Mouse (Mus musculus): ENCODE data around the gene Amdhd2. TPM values are rescaled to one million over a fixed set of nuclear protein-coding genes. Genes with fewer than 3 reads are reported as not detected.

The Amdhd2 gene
- total and polyA plus RNA-seq, 2 experiments from 2014 or later: 34.0 to 58.6 TPM

- H3K4me1 ChIP-seq (ENCODE audit: insufficient read depth, low read length): peaks cover 29% of the 10 kb centered on the region
Measured at GRCm38 (mm10) chr17:24201092-24201491, 37.5 kb upstream of the Amdhd2 start.

DNA sequence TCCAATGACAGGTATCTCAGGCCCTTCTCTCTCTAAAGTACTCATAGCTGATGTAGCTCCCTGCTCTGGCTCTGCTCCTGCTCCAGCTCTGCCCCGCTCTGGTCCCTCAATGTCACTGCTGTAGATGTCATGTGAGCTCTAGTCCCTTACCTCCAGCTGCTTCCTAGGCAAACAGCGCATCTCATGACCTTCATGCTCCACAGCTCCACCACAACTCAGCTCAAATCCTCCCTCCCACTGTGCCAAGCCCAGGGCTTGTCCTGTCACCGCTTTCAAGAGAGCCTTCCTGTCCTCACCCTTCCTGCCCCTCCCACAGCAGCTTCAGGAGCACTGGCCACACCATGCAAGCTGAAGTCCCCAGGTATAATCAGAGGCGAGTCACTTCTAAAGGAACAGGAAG is 36.2 kb upstream of the Amdhd2 start:
- no peak for DNase-seq (ENCODE audit: low spot score)
- no peak overlapping the region for H3K4me3 ChIP-seq (ENCODE audit: low read depth, low read length)
- ATAC-seq (ENCODE audit: low FRiP score): no peak
- TF ChIP-seq CTCF (IDR thresholded peaks at IDR 0.05): no peak
- H3K9me3 ChIP-seq (ENCODE audit: low read length): no peaks in the 10 kb centered on the region
- H3K9ac ChIP-seq (replicated peaks; ENCODE audit: low read length, poor library complexity, severe bottlenecking): no peak overlapping the region
- H3K4me1 ChIP-seq (ENCODE audit: insufficient read depth, low read length): peaks cover 24% of the 10 kb centered on the region
- H3K4me2 ChIP-seq (ENCODE audit: low read depth, low read length, poor library complexity, severe bottlenecking): no peak overlapping the region
- H3K27me3 ChIP-seq (ENCODE audit: insufficient read depth, low read length): no peaks in the 10 kb centered on the region
- H3K27ac ChIP-seq (ENCODE audit: low read depth, low read length): no peak overlapping the region
- 0 out of 2 replicates have a peak, but pooled peaks cover 3% of the 10 kb centered on the region for H3K36me3 ChIP-seq (ENCODE audit: insufficient read depth, low read length)
- WGBS: 70% methylated on average over 4 of the region's 4 CpGs

More at GRCm38 (mm10) chr17:24201092-24201491, 37.5 kb upstream of the Amdhd2 start:
- WGBS: 75% methylated on average over 4 of the region's 4 CpGs
- no peak overlapping the region for H3K4me3 ChIP-seq (ENCODE audit: low read depth, low read length)
- no peaks in the 10 kb centered on the region for H3K27me3 ChIP-seq (ENCODE audit: insufficient read depth, low read length)
- H3K36me3 ChIP-seq (ENCODE audit: insufficient read depth, low read length): 0 out of 2 replicates have a peak, but pooled peaks cover 3% of the 10 kb centered on the region
- DNase-seq (ENCODE audit: low spot score) (no peak), ATAC-seq (ENCODE audit: low FRiP score) (no peak)
- H3K27ac ChIP-seq (ENCODE audit: low read depth, low read length): no peak overlapping the region
- H3K9me3 ChIP-seq (ENCODE audit: low read length): no peaks in the 10 kb centered on the region
- no peak overlapping the region for H3K9ac ChIP-seq (replicated peaks; ENCODE audit: low read length, poor library complexity, severe bottlenecking)
- no peak for TF ChIP-seq CTCF (IDR thresholded peaks at IDR 0.05)
- H3K4me2 ChIP-seq (ENCODE audit: low read depth, low read length, poor library complexity, severe bottlenecking): no peak overlapping the region

- Histone ChIP-seq H3K4me1 (ENCODE audit: insufficient read depth, low read length) (peaks cover 19% of the 10 kb centered on the region), H3K9me3 (ENCODE audit: low read length) (no peaks in the 10 kb centered on the region), H3K9ac (replicated peaks; ENCODE audit: low read length, poor library complexity, severe bottlenecking) (no peak overlapping the region), H3K4me3 (ENCODE audit: low read depth, low read length) (no peak overlapping the region), H3K27ac (ENCODE audit: low read depth, low read length) (no peak overlapping the region), H3K27me3 (ENCODE audit: insufficient read depth, low read length) (no peaks in the 10 kb centered on the region), H3K36me3 (ENCODE audit: insufficient read depth, low read length) (0 out of 2 replicates have a peak, but pooled peaks cover 3% of the 10 kb centered on the region), H3K4me2 (ENCODE audit: low read depth, low read length, poor library complexity, severe bottlenecking) (no peak overlapping the region)
- no peak for DNase-seq (ENCODE audit: low spot score)
- WGBS: 87% methylated on average over 4 of the region's 4 CpGs
- no peak for TF ChIP-seq CTCF (IDR thresholded peaks at IDR 0.05)
- ATAC-seq (ENCODE audit: low FRiP score): no peak
Measured at GRCm38 (mm10) chr17:24199252-24199651, 35.7 kb upstream of the Amdhd2 start.

DNA sequence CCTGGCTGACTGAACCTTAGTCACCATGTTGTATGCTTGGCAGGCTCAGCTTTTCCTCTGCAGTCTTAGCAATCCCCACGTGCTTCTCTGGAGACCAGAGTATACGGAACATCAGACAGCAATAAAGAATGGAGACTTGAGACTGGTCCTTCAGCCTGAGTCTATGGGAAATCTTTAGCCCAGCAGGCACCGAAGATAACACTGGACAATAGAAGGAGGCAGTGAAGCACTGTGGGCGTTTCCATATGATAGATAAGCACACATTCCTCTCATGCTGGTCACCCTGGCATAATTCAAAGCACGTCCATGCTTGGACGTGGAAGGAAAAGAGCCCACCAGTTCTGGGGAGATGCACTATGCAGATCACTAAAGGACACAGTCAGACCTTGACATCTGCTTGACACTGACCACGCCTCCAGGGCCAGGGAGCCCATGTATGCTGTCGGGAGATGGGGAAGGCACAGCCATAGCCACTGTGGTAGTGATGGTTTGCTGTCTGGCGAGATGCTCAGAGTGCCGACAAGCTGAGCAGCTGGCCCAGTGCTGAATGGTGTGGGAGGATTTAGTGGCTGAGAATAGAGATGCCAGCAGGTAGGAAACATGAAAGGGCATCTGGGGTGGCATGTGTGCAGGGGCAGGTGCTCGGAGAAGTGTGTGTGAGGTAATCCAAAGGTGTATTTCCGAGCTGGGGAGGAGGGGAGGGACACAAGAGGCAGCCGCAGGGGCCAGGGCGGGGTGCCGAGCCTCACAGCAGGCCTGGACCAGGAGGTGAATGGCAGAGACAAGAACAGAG is 33.7 kb upstream of the Amdhd2 start:
- Histone ChIP-seq H3K4me1 (ENCODE audit: insufficient read depth, low read length) (peaks cover 3% of the 10 kb centered on the region; the same call in 1 of the 2 replicates), H3K9ac (replicated peaks; ENCODE audit: low read length, poor library complexity, severe bottlenecking) (no peak overlapping the region), H3K4me2 (ENCODE audit: low read depth, low read length, poor library complexity, severe bottlenecking) (no peak overlapping the region), H3K27me3 (ENCODE audit: insufficient read depth, low read length) (no peaks in the 10 kb centered on the region), H3K9me3 (ENCODE audit: low read length) (no peaks in the 10 kb centered on the region), H3K27ac (ENCODE audit: low read depth, low read length) (no peak overlapping the region), H3K4me3 (ENCODE audit: low read depth, low read length) (no peak overlapping the region), H3K36me3 (ENCODE audit: insufficient read depth, low read length) (peaks cover 3% of the 10 kb centered on the region; the same call in 1 of the 2 replicates)
- TF ChIP-seq CTCF (IDR thresholded peaks at IDR 0.05): no peak
- whole genome bisulfite sequencing: 60% methylated on average over 15 of the region's 15 CpGs
- DNase-seq (ENCODE audit: low spot score): no peak
- no peak for ATAC-seq (ENCODE audit: low FRiP score)

DNA sequence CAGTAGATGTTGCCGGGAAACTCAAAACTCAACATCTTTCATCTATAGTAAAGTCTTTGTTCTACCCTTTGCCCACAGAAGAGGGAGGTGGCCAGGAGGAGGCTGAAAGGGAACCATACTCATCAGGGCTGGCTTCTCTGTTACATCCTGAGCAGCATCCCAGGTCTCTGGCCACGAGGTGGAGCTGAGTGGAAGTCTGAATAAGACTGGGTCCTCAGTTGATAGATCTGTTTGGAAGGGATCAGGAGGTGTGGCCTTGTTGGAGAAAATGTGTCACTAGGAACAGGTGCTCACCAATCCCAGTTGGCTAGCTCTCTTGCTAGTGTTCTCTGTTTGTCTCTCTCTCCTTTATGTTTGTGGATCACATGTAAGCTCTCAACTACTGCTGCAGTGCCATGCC is 31.8 kb upstream of the Amdhd2 start:
- DNase-seq (ENCODE audit: low spot score): no peak
- no peak for TF ChIP-seq CTCF (IDR thresholded peaks at IDR 0.05)
- no peaks in the 10 kb centered on the region; the same call in 1 of the 2 replicates for H3K36me3 ChIP-seq (ENCODE audit: insufficient read depth, low read length)
- no peak overlapping the region for H3K9ac ChIP-seq (replicated peaks; ENCODE audit: low read length, poor library complexity, severe bottlenecking)
- H3K9me3 ChIP-seq (ENCODE audit: low read length): no peaks in the 10 kb centered on the region
- H3K4me3 ChIP-seq (ENCODE audit: low read depth, low read length): no peak overlapping the region
- no peak overlapping the region for H3K4me2 ChIP-seq (ENCODE audit: low read depth, low read length, poor library complexity, severe bottlenecking)
- H3K27ac ChIP-seq (ENCODE audit: low read depth, low read length): no peak overlapping the region
- no peaks in the 10 kb centered on the region for H3K27me3 ChIP-seq (ENCODE audit: insufficient read depth, low read length)
- peaks cover 3% of the 10 kb centered on the region; the same call in 1 of the 2 replicates for H3K4me1 ChIP-seq (ENCODE audit: insufficient read depth, low read length)
- no peak for ATAC-seq (ENCODE audit: low FRiP score)
- 70% methylated on average over 2 of the region's 2 CpGs for WGBS

- Histone ChIP-seq H3K4me2 (ENCODE audit: low read depth, low read length, poor library complexity, severe bottlenecking) (no peak overlapping the region), H3K4me3 (ENCODE audit: low read depth, low read length) (no peak overlapping the region), H3K9me3 (ENCODE audit: low read length) (no peaks in the 10 kb centered on the region), H3K4me1 (ENCODE audit: insufficient read depth, low read length) (no peaks in the 10 kb centered on the region), H3K36me3 (ENCODE audit: insufficient read depth, low read length) (peaks cover 2% of the 10 kb centered on the region; the same call in 1 of the 2 replicates), H3K27me3 (ENCODE audit: insufficient read depth, low read length) (no peaks in the 10 kb centered on the region), H3K27ac (ENCODE audit: low read depth, low read length) (no peak overlapping the region), H3K9ac (replicated peaks; ENCODE audit: low read length, poor library complexity, severe bottlenecking) (no peak overlapping the region)
- DNase-seq (ENCODE audit: low spot score) (no peak), ATAC-seq (ENCODE audit: low FRiP score) (no peak)
- 91% methylated on average over 5 of the region's 5 CpGs for WGBS
- no peak for TF ChIP-seq CTCF (IDR thresholded peaks at IDR 0.05)
Measured at GRCm38 (mm10) chr17:24193769-24194168, 30.2 kb upstream of the Amdhd2 start.

Measured in midbrain, postnatal 0 days (tissue).